Mouse (Mus musculus) cerebellum, adult 9-10 months (tissue): ENCODE data around the gene Ablim1.

Experiments used
- DNase-seq: peaks from one replicate; pipeline ENCODE4 v3.0.0; 2022

The Ablim1 gene

GRCm38 (mm10) chr19:57052016-57052415, 262.7 kb downstream of the Ablim1 start:
- no peak for DNase-seq

GRCm38 (mm10) chr19:57049592-57050090, 265.1 kb downstream of the Ablim1 start:
- no peak for DNase-seq

DNA sequence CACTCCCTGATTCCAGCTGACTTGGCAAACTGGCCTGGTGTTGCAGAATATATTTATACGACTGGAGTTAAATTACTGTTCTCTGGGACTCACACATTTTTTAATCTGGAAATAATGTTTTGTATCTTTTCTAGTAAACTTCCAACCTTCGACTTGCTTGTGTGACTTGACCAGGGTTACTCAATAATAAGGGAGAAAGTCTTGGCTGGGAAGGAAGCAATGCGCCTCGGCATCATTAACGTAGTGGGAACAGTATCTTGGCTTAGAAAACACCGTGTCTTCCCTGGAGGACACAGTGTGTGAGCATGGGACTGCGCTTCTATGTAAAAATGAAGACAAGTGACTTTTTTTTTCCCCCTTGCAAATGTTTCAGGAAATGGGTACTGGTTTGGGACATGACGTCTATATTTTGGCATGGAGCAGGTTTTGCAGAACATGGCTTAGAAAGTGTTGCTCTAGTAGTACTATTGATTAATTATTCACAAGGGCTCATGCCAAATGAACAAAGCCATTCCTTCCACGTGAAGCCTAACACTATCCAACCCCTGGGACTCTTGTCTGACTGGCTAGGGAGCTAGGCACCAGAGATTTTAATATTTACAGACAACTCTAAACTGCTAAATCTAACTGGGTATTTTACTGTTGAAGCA, 266.9 kb downstream of the Ablim1 start:
- DNase-seq = no peak

DNA sequence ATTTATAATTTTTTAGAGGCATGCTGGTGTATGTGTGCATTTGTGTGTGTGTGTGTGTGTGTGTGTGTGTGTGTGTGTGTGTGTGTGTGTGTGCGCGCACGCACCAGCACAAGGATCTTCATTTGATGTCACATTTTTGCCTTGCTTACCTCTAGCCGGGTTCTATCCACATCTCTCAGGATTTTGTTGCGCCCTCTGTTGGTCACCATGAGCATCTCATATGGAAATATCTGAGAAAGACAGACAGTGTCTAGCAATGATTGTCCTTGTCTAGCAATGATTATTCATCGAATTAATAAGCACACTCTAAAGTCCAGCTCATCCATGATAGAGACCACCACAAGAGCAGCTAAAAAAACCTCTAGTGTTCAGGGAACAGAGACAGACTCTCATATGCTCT, 275.5 kb downstream of the Ablim1 start:
- DNase-seq = no peak

GRCm38 (mm10) chr19:57036860-57037259, 277.9 kb downstream of the Ablim1 start:
- no peak for DNase-seq

DNA sequence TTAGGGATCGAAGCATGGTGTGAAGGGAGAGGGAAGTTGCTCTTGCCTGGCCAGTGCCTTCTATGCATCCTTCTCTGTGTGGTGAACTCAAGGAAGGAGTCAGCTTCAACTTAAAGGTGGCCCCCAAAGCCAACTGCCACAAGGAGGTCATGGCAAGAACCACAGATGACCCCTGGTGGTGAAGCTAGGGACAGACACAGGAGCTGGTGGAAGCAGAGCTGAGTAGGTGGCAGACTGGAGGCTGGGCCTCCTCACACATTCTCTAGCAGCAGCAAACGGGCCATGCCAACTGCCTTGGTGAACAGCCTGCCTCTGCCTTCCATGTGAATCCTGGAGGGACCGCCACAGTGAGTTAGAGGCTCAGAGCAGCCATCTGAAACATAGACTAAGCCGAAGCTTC, 283.1 kb downstream of the Ablim1 start:
- DNase-seq = peak; percentile 78

DNA sequence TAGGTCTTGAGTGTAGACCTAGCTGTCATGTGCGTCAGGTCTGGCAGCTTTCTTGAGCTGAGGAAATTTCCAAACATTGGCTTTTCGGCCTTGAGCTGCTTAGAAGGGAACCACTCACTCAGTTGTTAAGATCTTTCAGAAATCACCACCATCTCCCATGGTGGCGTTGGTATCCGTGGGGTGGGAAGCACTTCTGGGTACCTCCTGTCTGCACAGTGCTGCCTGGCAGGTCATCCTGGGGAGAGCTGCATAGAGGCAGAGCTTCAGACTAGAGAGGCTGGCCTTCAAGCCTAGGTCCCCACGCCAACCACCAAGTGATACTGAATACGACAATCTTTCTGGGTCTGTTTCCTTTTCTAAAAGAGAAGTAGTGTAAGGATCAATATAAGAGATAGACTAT, 285.3 kb downstream of the Ablim1 start:
- DNase-seq = no peak

GRCm38 (mm10) chr19:57028327-57029179, 286.2 kb downstream of the Ablim1 start:
- DNase-seq = no peak

GRCm38 (mm10) chr19:57026501-57026900, 288.2 kb downstream of the Ablim1 start:
- no peak for DNase-seq

DNA sequence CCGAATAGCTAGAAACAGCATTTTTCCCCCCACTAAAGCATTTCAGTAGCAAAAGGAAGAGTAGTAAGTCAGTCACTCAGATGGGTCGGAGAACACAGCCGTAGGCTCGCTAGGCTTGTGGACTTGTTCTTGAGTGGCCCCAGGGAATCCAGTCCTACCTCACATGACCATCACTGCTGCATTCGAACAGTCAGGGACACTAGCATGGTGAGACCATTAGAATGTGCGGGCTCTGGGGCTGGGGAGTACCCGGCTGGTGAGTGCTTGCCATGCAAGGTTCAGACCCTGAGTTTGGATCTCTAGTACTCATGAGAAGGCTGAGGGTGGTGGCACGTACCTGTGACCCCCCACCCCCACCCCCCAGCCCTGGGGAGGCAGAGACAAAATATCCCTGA, 296.9 kb downstream of the Ablim1 start:
- DNase-seq = no peak

DNA sequence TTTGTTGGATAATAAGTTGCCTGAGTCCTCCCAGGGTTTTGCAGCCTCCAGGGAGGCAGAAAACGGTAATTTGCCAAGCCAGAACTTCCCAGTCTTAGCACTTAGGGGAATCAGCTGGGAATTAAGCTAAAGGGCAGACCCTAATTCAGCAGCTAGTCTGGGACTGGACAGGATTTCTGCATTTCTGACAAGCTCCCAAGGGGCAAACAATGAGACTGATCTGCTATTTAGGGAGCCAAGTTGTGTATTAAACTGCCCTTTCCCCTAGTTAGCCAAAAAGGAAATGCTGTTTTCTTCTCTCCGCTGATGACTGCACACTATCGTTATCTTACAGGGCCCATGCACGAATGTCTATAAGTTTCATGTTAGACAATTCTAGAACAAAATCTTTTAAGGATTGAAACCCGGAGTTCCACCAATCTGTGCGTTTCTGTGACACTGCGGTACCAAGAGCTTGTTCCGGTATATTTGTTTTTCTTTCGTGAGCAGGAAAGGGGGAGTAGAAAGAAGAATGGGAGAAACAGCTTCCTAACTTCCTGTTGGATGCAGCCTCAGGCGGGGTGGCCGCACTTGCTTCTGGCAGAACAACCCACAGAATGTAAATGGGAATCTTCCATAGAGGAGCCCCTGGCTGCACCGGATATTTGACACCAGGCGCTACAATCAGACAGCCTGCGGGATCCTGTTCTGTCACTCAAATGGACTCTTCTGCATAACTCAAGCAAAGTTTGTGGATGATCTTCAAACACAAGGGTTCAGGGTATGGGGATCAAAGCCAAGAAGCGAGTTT, 297.5 kb downstream of the Ablim1 start:
- no peak for DNase-seq

- DNase-seq = no peak
Observed at GRCm38 (mm10) chr19:57014808-57015207, 299.9 kb downstream of the Ablim1 start.

DNA sequence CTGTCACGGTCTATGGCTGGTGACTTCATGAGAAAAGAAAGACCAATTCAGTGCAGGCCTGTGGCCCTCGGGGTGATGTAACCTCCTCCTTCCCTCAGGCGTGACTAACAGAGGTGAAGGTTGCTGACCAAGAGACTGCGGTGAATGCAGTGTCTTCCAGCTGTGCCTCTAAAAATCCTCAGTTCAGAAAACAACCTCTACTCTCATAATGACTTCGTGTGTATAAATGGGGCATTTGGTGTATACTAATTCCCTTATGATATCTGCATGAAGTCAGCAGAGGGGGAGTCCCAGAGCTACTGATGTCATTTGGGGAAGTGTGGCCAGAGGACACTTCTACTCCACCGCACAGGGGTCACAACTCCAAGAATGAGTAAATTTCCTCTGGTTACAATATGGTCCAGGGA, 301.4 kb downstream of the Ablim1 start:
- DNase-seq = no peak

DNA sequence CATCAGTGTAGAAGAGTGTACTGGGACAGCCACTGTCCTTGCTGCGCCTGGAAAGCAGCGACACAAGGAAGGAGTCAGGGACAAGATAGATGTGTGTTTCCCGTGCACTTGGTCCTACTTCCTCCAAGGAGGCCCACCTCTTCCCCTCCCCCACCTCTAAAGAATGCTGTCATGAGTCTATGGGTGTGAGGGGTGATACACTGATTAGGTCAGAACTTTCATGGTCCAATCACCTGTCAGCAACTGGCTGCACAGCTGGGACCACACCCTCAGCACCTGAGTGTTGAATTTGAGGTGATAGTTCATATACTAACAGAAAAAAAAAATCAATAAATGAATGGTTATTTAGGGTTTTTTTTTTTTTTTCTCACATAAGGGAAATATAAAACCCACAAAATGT, 302.7 kb downstream of the Ablim1 start:
- DNase-seq = no peak

DNA sequence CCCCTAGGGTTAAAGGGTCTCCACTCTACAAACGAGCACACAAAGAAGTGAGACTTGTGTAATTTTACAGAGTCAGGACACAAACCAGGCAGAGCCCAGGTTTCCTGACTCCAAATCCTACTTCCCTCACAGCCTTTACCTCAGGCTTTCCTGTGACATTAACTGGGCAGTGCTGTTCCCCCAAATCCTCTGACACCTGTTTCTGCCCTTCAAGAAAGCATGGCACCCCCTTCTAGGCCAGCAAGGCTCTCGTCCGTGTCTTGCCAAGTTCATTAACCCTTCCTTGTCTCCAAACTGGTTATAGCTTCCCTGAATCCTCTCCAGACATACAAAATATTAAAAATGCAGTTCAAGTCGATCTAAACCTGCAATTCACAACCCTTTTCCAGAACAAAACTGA, 304.7 kb downstream of the Ablim1 start:
- no peak for DNase-seq

DNA sequence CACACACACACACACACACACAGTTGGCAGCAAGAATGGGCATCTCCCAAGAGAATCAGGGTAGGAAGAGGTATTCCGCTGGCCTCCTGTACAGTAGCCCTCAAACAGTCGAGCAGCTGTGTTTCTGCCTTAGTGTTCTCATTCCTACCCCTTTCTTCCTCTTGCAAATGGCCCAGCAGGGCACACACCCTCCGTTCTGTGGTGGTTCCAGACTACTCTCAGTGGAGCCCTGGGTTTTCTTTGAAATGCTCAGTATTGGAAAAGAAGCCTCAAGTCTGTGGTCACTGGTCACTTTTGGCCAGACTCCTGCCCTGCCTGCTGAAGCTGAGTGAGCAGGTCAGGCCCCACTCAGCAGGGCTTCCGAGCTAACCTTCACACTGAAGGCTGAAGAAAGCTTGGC, 305.1 kb downstream of the Ablim1 start:
- peak; percentile 28 for DNase-seq

- peak; percentile 90 for DNase-seq
Observed at GRCm38 (mm10) chr19:57007781-57008710, 306.7 kb downstream of the Ablim1 start, which contains the start of gene Afap1l2. Afap1l2 (minus strand) TSS chr19:57008228.

GRCm38 (mm10) chr19:57007291-57007690, 307.4 kb downstream of the Ablim1 start:
- peak; percentile 90 for DNase-seq

GRCm38 (mm10) chr19:57006841-57007240, 307.9 kb downstream of the Ablim1 start:
- DNase-seq = peak; percentile 56

DNA sequence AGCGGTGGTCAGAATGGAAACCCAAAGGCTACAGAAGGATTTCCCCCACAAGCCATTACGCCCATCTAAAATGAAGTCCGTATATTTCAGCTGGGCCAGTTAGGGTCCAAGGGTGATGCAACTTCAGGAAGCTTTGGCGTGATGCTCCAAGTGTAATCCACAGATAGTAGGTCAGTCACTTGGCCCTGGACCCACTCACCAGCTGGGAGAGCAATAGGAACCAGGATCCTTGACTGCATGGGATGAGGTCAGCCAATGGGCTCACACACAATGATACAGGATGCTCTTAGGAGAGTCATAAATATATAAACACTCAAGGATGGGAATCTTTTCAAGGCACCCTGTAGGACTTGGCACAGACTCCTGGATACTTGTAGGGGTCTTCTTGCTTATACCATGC, 309.7 kb downstream of the Ablim1 start:
- DNase-seq = peak; percentile 96

DNA sequence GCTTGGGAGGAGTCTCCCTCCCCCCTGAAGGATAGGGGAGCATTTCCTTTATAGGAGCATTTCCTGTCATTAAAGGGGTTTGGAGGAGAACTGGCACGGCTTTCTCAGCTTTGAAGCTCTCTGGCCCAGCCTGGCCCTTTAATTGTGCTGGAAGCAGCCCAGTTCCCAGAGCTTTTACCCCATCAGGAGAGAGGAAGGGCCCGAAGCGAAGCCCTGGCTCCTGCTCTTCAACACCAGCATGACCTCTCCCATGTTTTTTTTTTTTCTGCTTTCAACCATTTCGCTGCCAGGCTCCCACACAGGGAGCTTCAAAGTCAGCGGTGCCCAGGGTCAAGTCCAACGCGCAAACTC, 311.3 kb downstream of the Ablim1 start:
- peak; percentile 79 for DNase-seq

- no peak for DNase-seq
Observed at GRCm38 (mm10) chr19:57002741-57003459, 311.8 kb downstream of the Ablim1 start.
